Mouse (Mus musculus) midbrain, embryonic 10.5 days (tissue): ENCODE measurements around the gene Grip1. TPM values are rescaled to one million over a fixed set of nuclear protein-coding genes. Genes with fewer than 3 reads are reported as not detected.

Experiments used
- DNase-seq: peaks from one replicate; pipeline ENCODE4 v3.0.0-alpha.2; 2017; ENCODE audit warnings: low spot score
- H3K27ac ChIP-seq: fragments of 300-500 bp; sonication (generic); replicated peaks from 2 replicates; pipeline ENCODE4 v1.5.1; 2016; ENCODE audit warnings: mild to moderate bottlenecking
- H3K27me3 ChIP-seq: fragments of 300-500 bp; sonication (generic); 2 replicates; pipeline ENCODE4 v1.6.1; 2016; ENCODE audit warnings: low read depth, mild to moderate bottlenecking; ENCODE audit not compliant: poor library complexity, severe bottlenecking
- H3K36me3 ChIP-seq: fragments of 300-500 bp; sonication (generic); 2 replicates; pipeline ENCODE4 v1.6.1; 2016; ENCODE audit warnings: mild to moderate bottlenecking, moderate library complexity
- H3K4me1 ChIP-seq: fragments of 300-500 bp; sonication (generic); 2 replicates; pipeline ENCODE4 v1.6.1; 2016
- H3K4me3 ChIP-seq: fragments of 300-500 bp; sonication (generic); 2 replicates; pipeline ENCODE4 v1.5.1; 2016; ENCODE audit warnings: mild to moderate bottlenecking, moderate library complexity
- H3K9me3 ChIP-seq: fragments of 300-500 bp; sonication (generic); replicated peaks from 2 replicates; pipeline ENCODE4 v1.6.1; 2016; ENCODE audit warnings: mild to moderate bottlenecking
- WGBS: fragments of 180-500 bp; shearing (Covaris S2); methylation state at CpG from one replicate; pipeline ENCODE4 v1.1.7; 2016; 5-methylcytosine and 5-hydroxymethylcytosine counted together
- polyA plus RNA-seq: library from polyadenylated mRNA; unstranded; fragments of >200 nt; fragmentation: Nextera tagmentation; extraction: Ambion mirVana; gene quantifications from 2 replicates; pipeline ENCODE4 v1.2.1, GENCODE M21; 2016

Gene Grip1
- polyA plus RNA-seq, 1 experiment from 2014 or later: 5.0 TPM

DNA sequence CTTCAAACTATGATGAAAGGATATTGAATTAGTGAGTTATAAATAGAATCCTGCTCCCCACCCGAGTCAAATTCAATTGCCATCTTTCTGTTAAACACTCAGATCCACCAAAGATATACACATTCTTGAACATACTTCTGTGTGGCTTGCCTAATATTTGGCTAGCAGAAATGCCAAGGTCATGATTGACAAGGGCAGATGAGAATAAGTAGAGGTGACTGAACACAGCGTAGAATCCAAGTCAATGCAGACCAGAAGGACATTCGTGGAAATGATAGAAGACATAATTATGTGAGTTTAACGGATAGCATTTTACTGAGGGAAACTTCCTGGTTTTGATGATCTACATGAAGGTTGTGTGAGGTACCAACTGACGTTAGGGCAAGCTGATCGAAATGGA is 153.9 kb downstream of the Grip1 start:
- Histone ChIP-seq H3K4me3 (no peak overlapping the region), H3K9me3 (no peaks in the 10 kb centered on the region), H3K4me1 (no peaks in the 10 kb centered on the region), H3K36me3 (no peaks in the 10 kb centered on the region), H3K27ac (no peak overlapping the region), H3K27me3 (no peaks in the 10 kb centered on the region)
- WGBS: 94% methylated on average over 6 of the region's 6 CpGs
- DNase-seq: no peak

DNA sequence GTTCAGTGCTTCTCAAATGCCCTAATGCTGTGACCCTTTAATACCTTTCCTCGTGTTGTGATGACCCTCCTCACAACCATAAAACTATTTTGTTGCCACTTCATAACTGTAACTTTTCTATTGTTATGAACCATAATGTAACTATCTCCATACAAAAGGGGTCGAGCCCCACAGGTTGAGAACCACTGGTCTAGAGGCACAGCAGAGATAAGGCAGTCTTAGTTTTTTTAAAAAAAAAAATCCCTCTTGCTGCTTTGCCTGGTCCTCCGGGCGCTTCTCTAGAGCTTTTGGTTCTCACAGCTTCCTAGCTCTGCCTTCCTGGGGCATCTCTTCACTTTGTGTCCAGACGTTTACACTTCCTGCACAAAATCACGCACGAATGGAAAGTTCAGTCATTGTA is 155.4 kb downstream of the Grip1 start:
- Histone ChIP-seq H3K27ac (no peak overlapping the region), H3K9me3 (no peaks in the 10 kb centered on the region), H3K4me1 (no peaks in the 10 kb centered on the region), H3K4me3 (no peak overlapping the region), H3K27me3 (no peaks in the 10 kb centered on the region), H3K36me3 (no peaks in the 10 kb centered on the region)
- 85% methylated on average over 7 of the region's 7 CpGs for WGBS
- no peak for DNase-seq

DNA sequence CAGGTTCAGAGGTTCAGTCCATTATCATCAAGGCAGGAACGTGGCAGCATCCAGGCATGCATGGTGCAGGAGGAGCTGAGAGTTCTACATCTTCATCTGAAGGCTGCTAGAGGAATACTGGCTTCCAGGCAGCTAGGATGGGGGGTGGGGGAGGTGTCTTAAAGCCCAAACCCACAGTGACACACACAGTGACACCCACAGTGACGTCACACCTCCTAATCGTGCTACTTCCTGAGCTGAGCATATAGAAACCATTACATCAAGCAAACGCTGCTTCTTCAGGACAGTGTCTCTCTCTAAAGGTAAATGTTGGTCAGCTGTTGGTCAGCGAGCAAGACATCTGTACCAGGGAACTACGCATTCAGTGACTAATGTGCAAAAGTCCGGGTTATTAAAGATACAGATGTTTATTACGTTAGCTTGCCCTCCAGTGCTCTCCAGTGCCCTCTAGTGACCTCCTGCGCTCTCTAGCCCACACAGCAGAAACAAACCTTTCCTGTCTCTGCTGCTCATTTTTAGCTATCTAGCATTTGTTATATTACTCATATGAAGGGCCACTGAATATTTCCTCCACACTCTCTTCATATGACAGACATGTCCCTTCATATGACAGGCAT is 156.8 kb downstream of the Grip1 start:
- no peaks in the 10 kb centered on the region for H3K9me3 ChIP-seq
- DNase-seq: no peak
- H3K4me1 ChIP-seq: peaks cover 11% of the 10 kb centered on the region
- H3K4me3 ChIP-seq: no peak overlapping the region
- no peak overlapping the region for H3K27ac ChIP-seq
- no peaks in the 10 kb centered on the region for H3K36me3 ChIP-seq
- 75% methylated on average over 9 of the region's 9 CpGs for WGBS
- H3K27me3 ChIP-seq: no peaks in the 10 kb centered on the region

- Histone ChIP-seq H3K27me3 (no peaks in the 10 kb centered on the region), H3K4me3 (no peak overlapping the region), H3K9me3 (no peaks in the 10 kb centered on the region), H3K27ac (no peak overlapping the region), H3K36me3 (no peaks in the 10 kb centered on the region), H3K4me1 (peaks cover 19% of the 10 kb centered on the region)
- WGBS: 82% methylated on average over 5 of the region's 5 CpGs
- no peak for DNase-seq
Observed at GRCm38 (mm10) chr10:119612034-119612433, 158.4 kb downstream of the Grip1 start.

DNA sequence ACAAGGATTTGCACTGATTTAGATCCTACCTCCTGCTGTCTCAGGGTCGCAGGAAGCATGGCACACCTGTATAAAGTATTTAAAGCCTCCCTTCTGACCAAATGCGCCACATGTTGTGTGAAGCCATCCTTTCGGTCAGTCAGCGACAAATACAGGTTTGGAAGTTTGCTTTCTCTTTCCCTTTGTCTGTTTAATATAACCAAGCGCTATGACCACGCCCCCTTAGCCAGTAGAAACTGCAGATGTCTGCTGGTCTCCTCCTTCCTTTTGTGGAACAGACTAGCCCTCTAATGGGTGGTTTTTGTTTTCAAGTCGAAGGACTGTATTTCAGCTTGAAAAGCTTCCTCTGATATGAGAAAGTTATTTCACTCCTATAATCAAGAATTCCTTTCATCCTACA is 161.1 kb downstream of the Grip1 start:
- Histone ChIP-seq H3K4me1 (peaks cover 19% of the 10 kb centered on the region), H3K4me3 (no peak overlapping the region), H3K27me3 (no peaks in the 10 kb centered on the region), H3K9me3 (no peaks in the 10 kb centered on the region), H3K27ac (0 out of 2 replicates have a peak overlapping the region, but pooled peaks have one; percentile 19), H3K36me3 (no peaks in the 10 kb centered on the region)
- 46% methylated on average over 7 of the region's 7 CpGs for WGBS
- DNase-seq: no peak

GRCm38 (mm10) chr10:119615240-119615885 is 161.7 kb downstream of the Grip1 start:
- Histone ChIP-seq H3K27me3 (no peaks in the 10 kb centered on the region), H3K27ac (peak overlapping the region; percentile 19; the same call in 1 of the 2 replicates), H3K9me3 (no peaks in the 10 kb centered on the region), H3K4me3 (no peak overlapping the region), H3K36me3 (no peaks in the 10 kb centered on the region), H3K4me1 (peaks cover 19% of the 10 kb centered on the region)
- DNase-seq: peak; percentile 44
- 69% methylated on average over 14 of the region's 14 CpGs for WGBS

DNA sequence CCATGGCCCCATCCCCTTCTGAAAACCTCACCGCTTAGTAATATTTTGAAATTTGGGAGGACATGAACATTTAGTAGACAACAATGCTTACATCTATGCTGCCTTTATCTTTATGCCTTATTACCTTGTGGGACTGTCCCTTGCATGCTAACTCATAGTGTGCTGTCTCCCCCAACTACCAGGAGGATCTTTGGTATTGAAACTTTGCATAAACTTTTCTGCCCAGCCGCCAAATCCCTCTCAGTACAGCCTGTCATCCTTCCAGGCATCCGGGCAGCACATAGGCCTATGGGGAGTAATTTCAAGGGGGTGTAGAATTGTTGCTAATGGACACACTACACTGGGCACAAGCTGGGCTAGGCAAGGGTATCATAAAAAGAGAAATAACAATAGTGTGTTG is 162.4 kb downstream of the Grip1 start:
- Histone ChIP-seq H3K9me3 (no peaks in the 10 kb centered on the region), H3K4me3 (no peak overlapping the region), H3K27ac (no peak overlapping the region), H3K4me1 (peaks cover 19% of the 10 kb centered on the region), H3K36me3 (no peaks in the 10 kb centered on the region), H3K27me3 (no peaks in the 10 kb centered on the region)
- DNase-seq: no peak
- 83% methylated on average over 3 of the region's 3 CpGs for WGBS

- 79% methylated on average over 4 of the region's 4 CpGs for WGBS
- H3K27me3 ChIP-seq: no peaks in the 10 kb centered on the region
- no peak for DNase-seq
- H3K36me3 ChIP-seq: no peaks in the 10 kb centered on the region
- no peak overlapping the region for H3K27ac ChIP-seq
- H3K9me3 ChIP-seq: no peaks in the 10 kb centered on the region
- no peak overlapping the region for H3K4me3 ChIP-seq
- H3K4me1 ChIP-seq: no peaks in the 10 kb centered on the region
Observed at GRCm38 (mm10) chr10:119628656-119629055, 175.0 kb downstream of the Grip1 start.

DNA sequence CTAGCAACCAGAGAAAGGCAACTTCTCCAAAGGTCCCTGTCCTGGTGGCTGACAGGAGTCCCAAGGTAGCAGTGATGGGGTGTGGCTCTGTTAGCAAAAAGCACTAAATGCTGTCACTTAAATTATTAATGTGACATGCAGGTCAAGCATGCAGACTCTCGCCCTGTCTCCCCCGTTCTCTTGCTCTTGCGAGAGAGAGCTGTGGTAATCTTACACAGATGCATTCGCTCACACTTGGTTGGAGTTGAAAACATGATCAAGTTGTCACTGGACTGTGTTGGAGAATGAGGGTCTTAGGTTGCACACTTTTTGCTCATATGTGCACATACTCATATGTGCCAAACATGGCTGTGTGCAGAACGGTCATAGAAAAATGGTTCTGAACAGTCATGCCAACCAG is 176.8 kb downstream of the Grip1 start:
- H3K4me3 ChIP-seq: no peak overlapping the region
- WGBS: 86% methylated on average over 5 of the region's 5 CpGs
- H3K4me1 ChIP-seq: no peaks in the 10 kb centered on the region
- H3K36me3 ChIP-seq: no peaks in the 10 kb centered on the region
- H3K9me3 ChIP-seq: no peaks in the 10 kb centered on the region
- H3K27ac ChIP-seq: no peak overlapping the region
- no peak for DNase-seq
- no peaks in the 10 kb centered on the region for H3K27me3 ChIP-seq

GRCm38 (mm10) chr10:119631966-119632365 is 178.3 kb downstream of the Grip1 start:
- no peaks in the 10 kb centered on the region for H3K4me1 ChIP-seq
- 92% methylated on average over 9 of the region's 9 CpGs for WGBS
- no peaks in the 10 kb centered on the region for H3K9me3 ChIP-seq
- no peak for DNase-seq
- H3K4me3 ChIP-seq: no peak overlapping the region
- no peaks in the 10 kb centered on the region for H3K36me3 ChIP-seq
- no peak overlapping the region for H3K27ac ChIP-seq
- H3K27me3 ChIP-seq: no peaks in the 10 kb centered on the region

GRCm38 (mm10) chr10:119634544-119634943 is 180.9 kb downstream of the Grip1 start:
- Histone ChIP-seq H3K4me1 (no peaks in the 10 kb centered on the region), H3K27me3 (no peaks in the 10 kb centered on the region), H3K27ac (no peak overlapping the region), H3K4me3 (no peak overlapping the region), H3K36me3 (no peaks in the 10 kb centered on the region), H3K9me3 (no peaks in the 10 kb centered on the region)
- WGBS: 72% methylated on average over 6 of the region's 6 CpGs
- no peak for DNase-seq

DNA sequence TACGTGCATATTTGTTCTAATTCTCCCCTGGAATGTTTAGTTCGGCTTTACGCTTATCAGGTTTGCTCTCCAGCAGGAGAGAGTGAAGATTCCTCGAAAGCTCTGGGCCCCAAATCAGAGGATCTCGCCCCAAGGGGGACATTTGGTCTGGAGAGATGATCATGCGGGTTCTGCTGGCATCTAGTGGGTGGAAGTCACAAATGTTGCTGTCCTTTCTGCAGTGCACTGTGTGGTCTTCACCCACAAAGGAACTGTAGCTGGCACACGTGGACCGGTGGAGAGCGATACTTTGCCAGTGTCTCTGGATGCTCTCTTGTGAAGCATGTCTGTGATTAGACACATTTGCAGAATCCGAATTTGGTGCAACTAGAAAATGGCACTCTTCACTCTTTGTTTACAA is 186.9 kb downstream of the Grip1 start:
- Histone ChIP-seq H3K4me3 (no peak overlapping the region), H3K36me3 (no peaks in the 10 kb centered on the region), H3K4me1 (peaks cover 28% of the 10 kb centered on the region), H3K27me3 (no peaks in the 10 kb centered on the region), H3K27ac (no peak overlapping the region), H3K9me3 (no peaks in the 10 kb centered on the region)
- 88% methylated on average over 10 of the region's 10 CpGs for WGBS
- DNase-seq: no peak

DNA sequence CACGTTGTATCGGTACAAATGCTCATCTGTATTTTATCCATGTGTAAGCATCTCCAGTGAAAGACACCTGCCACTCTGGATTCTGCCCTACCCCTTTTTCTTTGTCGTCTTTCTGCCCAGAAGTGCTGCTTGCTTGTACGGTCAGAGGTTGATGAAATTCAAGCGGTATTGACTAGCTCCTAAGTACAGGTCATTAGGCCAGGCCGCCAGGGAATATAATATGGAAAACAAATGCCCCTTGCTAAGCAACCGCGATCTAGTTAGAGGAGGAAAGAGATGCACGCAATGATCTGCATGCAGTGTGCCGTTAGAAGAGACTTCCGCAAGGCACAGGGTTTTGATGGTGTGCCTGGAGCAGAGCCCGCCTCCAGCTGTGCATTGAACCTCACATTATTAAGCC is 187.4 kb downstream of the Grip1 start:
- 69% methylated on average over 12 of the region's 12 CpGs for WGBS
- Histone ChIP-seq H3K4me3 (no peak overlapping the region), H3K4me1 (peaks cover 28% of the 10 kb centered on the region), H3K36me3 (no peaks in the 10 kb centered on the region), H3K9me3 (no peaks in the 10 kb centered on the region), H3K27ac (no peak overlapping the region), H3K27me3 (no peaks in the 10 kb centered on the region)
- DNase-seq: peak; percentile 27
